Mouse (Mus musculus) forebrain, embryonic 10.5 days (tissue): ENCODE measurements around the gene Man1b1. TPM values are rescaled to one million over a fixed set of nuclear protein-coding genes. Genes with fewer than 3 reads are reported as not detected.

Source experiments
- DNase-seq: peaks from one replicate; pipeline ENCODE4 v3.0.0-alpha.2; 2017; ENCODE audit warnings: low spot score; ENCODE audit errors: extremely low spot score
- H3K27ac ChIP-seq: fragments of 300-500 bp; sonication (generic); 2 replicates; pipeline ENCODE4 v1.5.1; 2016; ENCODE audit warnings: mild to moderate bottlenecking
- H3K27me3 ChIP-seq: fragments of 300-500 bp; sonication (generic); 2 replicates; pipeline ENCODE4 v1.6.1; 2016; ENCODE audit warnings: mild to moderate bottlenecking; ENCODE audit not compliant: poor library complexity, severe bottlenecking
- H3K36me3 ChIP-seq: fragments of 300-500 bp; sonication (generic); replicated peaks from 2 replicates; pipeline ENCODE4 v1.6.1; 2016; ENCODE audit warnings: mild to moderate bottlenecking, moderate library complexity
- H3K4me1 ChIP-seq: fragments of 300-500 bp; sonication (generic); 2 replicates; pipeline ENCODE4 v1.6.1; 2016
- H3K4me3 ChIP-seq: fragments of 300-500 bp; sonication (generic); 2 replicates; pipeline ENCODE4 v1.5.1; 2016; ENCODE audit warnings: mild to moderate bottlenecking, moderate library complexity
- H3K9me3 ChIP-seq: fragments of 300-500 bp; sonication (generic); 2 replicates; pipeline ENCODE4 v1.6.1; 2016; ENCODE audit warnings: mild to moderate bottlenecking, moderate library complexity
- WGBS: fragments of 180-500 bp; shearing (Covaris S2); methylation state at CpG from one replicate; pipeline ENCODE4 v1.1.7; 2016; 5-methylcytosine and 5-hydroxymethylcytosine counted together
- polyA plus RNA-seq: library from polyadenylated mRNA; unstranded; fragments of >200 nt; fragmentation: Nextera tagmentation; extraction: Ambion mirVana; gene quantifications from 2 replicates; pipeline ENCODE4 v1.2.1, GENCODE M21; 2016

The Man1b1 gene
- 53.5 and 58.9 TPM in 2 replicates for polyA plus RNA-seq

DNA sequence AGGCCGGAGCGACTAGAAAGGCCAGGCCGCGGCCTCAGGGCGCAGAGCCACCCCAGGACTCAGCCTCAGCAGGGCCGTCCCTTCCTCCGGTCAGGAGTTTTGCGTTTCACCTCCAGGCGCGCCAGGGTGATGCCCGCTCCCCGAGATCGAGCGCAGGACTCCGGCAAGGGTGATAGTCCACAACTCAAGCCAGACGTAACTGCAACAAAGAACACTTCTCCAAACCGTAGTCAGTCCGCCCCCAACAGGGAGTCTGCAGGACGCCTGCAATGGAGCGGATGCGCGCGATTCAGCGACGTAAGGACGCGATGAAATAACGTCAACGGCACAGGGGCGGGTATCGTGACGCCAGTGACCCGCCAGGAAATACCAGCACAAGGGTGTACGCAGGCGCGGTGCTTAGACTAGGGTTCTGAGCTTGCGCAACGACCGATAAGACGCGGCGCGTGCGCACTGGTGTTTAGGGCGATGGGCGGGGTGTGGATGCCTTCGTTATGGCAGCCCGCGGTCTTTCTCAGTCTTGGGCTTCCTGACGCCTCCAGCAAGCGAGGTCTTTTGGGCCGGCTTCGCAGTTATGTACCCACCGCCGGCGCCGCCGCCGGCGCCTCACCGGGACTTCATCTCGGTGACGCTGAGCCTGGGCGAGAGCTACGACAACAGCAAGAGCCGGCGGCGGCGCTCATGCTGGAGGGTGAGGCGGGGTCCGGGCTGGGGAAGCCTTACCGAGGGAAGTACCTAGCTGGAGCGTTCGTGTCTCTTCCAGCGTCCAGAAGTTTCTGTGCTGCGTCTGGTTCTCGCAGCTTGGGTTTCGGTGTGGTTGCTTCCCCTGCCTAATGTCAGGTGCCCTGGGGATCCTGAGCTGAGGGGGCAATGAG lies at the start of gene Man1b1:
Gene Man1b1 (plus strand): TSS at position 53 of the 875 bp plus-strand sequence.
- peak; percentile 99 for DNase-seq
- Histone ChIP-seq H3K4me1 (peaks cover 21% of the 10 kb centered on the region), H3K27me3 (no peaks in the 10 kb centered on the region), H3K9me3 (no peaks in the 10 kb centered on the region), H3K36me3 (peaks cover 40% of the 10 kb centered on the region), H3K27ac (peak within 1 kb of the TSS; percentile 92), H3K4me3 (peak within 1 kb of the TSS; percentile 93)
- WGBS: under 1% methylated on average over 78 of the region's 78 CpGs

DNA sequence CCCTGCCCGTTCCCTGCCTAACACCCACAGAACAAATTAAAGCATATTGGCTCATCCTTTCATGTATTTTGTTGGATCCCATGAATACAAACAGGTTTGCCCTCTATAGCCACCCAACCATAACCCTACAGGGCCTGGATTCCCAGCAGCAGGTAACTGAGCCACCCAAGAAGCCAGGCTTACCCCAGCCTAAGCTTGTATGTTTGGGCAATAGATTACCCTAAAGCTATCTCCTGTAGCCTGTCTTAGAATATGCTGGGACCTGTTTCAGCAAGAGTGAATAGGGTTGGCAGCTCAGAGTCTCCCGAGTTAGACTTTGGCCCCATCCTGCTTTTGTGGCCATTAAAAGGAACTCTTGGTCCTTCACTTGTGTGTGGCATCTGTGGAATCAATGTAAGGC lies 46.6 kb upstream of the Man1b1 start:
- Histone ChIP-seq H3K9me3 (no peaks in the 10 kb centered on the region), H3K4me1 (peaks cover 11% of the 10 kb centered on the region), H3K27me3 (peaks cover 42% of the 10 kb centered on the region), H3K36me3 (peaks cover 60% of the 10 kb centered on the region), H3K4me3 (no peak overlapping the region), H3K27ac (no peak overlapping the region)
- 93% methylated on average over 2 of the region's 2 CpGs for WGBS
- no peak for DNase-seq

DNA sequence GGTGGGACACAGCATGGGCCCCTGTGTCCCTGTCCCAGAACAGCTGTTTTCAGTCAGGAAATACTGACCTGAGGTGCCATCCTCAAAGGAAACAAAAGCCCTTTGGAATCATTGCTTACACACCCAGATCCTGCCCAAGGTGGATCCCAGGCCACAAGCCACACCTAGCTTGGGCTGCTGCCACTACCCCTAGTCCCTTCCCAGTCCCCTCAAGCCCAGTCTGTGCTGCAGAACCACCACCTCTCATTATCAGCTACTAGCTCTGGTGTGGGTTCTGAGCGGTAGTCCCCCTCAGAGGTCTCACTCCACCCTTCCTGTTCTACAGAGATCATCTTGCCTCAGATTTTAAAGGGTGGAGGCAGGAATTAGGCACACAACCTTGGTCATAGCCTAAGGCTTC lies 45.8 kb upstream of the Man1b1 start:
- WGBS: 88% methylated on average over 1 of the region's 1 CpGs
- Histone ChIP-seq H3K9me3 (no peaks in the 10 kb centered on the region), H3K36me3 (peaks cover 52% of the 10 kb centered on the region), H3K27ac (no peak overlapping the region), H3K4me3 (no peak overlapping the region), H3K4me1 (peaks cover 18% of the 10 kb centered on the region), H3K27me3 (peaks cover 49% of the 10 kb centered on the region)
- DNase-seq: no peak

GRCm38 (mm10) chr2:25286837-25287636 lies 45.1 kb upstream of the Man1b1 start:
- Histone ChIP-seq H3K4me1 (peaks cover 25% of the 10 kb centered on the region), H3K9me3 (no peaks in the 10 kb centered on the region), H3K27ac (no peak overlapping the region)

GRCm38 (mm10) chr2:25287927-25288649 lies 44.0 kb upstream of the Man1b1 start, which contains the start of gene Tmem210:
Tmem210 (plus strand) TSS chr2:25288145.
- DNase-seq: no peak
- 90% methylated on average over 6 of the region's 6 CpGs for WGBS
- peaks cover 67% of the 10 kb centered on the region for H3K27me3 ChIP-seq
- H3K9me3 ChIP-seq: no peaks in the 10 kb centered on the region
- H3K27ac ChIP-seq: no peak within 1 kb of the TSS
- H3K36me3 ChIP-seq: peaks cover 35% of the 10 kb centered on the region
- H3K4me3 ChIP-seq: no peak within 1 kb of the TSS
- H3K4me1 ChIP-seq: peaks cover 33% of the 10 kb centered on the region

More at GRCm38 (mm10) chr2:25286837-25287636, 45.1 kb upstream of the Man1b1 start:
- DNase-seq: no peak
- WGBS: 66% methylated on average over 7 of the region's 7 CpGs
- Histone ChIP-seq H3K27me3 (peaks cover 56% of the 10 kb centered on the region), H3K4me3 (no peak overlapping the region), H3K36me3 (peaks cover 45% of the 10 kb centered on the region)

GRCm38 (mm10) chr2:25288734-25289345 lies 43.3 kb upstream of the Man1b1 start:
- Histone ChIP-seq H3K27ac (no peak overlapping the region), H3K4me3 (no peak overlapping the region), H3K27me3 (peaks cover 74% of the 10 kb centered on the region), H3K36me3 (peaks cover 27% of the 10 kb centered on the region), H3K4me1 (peaks cover 33% of the 10 kb centered on the region), H3K9me3 (no peaks in the 10 kb centered on the region)
- DNase-seq: no peak
- WGBS: 84% methylated on average over 7 of the region's 7 CpGs

- H3K36me3 ChIP-seq: peaks cover 19% of the 10 kb centered on the region
- peaks cover 33% of the 10 kb centered on the region for H3K4me1 ChIP-seq
- peaks cover 82% of the 10 kb centered on the region for H3K27me3 ChIP-seq
- H3K27ac ChIP-seq: no peak within 1 kb of the TSS
- H3K9me3 ChIP-seq: no peaks in the 10 kb centered on the region
- peak within 1 kb of the TSS; percentile 25; the same call in 1 of the 2 replicates for H3K4me3 ChIP-seq
- no peak for DNase-seq
- WGBS: 9% methylated on average over 11 of the region's 11 CpGs
Observed at GRCm38 (mm10) chr2:25289651-25290050, 42.5 kb upstream of the Man1b1 start, which contains the start of gene Lrrc26. Lrrc26 (plus strand) TSS chr2:25289915.

- Histone ChIP-seq H3K27ac (no peak overlapping the region), H3K27me3 (peaks cover 86% of the 10 kb centered on the region), H3K9me3 (no peaks in the 10 kb centered on the region), H3K36me3 (peaks cover 13% of the 10 kb centered on the region), H3K4me3 (peak overlapping the region; percentile 25; the same call in 1 of the 2 replicates), H3K4me1 (peaks cover 33% of the 10 kb centered on the region)
- DNase-seq: no peak
- WGBS: 2% methylated on average over 54 of the region's 54 CpGs
Observed at GRCm38 (mm10) chr2:25290101-25290815, 41.9 kb upstream of the Man1b1 start.

DNA sequence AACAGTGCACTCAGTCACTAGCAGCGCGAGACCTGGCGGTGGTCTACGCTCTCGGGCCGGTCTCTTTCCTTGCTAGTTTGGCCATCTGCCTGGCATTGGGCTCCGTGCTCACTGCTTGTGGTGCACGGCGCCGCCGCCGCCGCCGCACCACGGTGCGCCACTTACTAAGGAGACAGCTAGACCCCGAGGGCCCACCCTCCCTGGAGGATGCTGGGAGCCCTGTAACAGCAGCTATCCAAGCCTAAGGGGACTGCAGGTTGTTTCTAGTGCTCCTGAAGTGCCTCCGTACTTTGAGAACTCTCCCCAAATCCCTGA lies 41.4 kb upstream of the Man1b1 start:
- Histone ChIP-seq H3K36me3 (peaks cover 8% of the 10 kb centered on the region), H3K4me3 (peak overlapping the region; percentile 25; the same call in 1 of the 2 replicates), H3K27me3 (peaks cover 91% of the 10 kb centered on the region), H3K27ac (no peak overlapping the region), H3K9me3 (no peaks in the 10 kb centered on the region), H3K4me1 (peaks cover 33% of the 10 kb centered on the region)
- no peak for DNase-seq
- under 1% methylated on average over 18 of the region's 18 CpGs for WGBS

DNA sequence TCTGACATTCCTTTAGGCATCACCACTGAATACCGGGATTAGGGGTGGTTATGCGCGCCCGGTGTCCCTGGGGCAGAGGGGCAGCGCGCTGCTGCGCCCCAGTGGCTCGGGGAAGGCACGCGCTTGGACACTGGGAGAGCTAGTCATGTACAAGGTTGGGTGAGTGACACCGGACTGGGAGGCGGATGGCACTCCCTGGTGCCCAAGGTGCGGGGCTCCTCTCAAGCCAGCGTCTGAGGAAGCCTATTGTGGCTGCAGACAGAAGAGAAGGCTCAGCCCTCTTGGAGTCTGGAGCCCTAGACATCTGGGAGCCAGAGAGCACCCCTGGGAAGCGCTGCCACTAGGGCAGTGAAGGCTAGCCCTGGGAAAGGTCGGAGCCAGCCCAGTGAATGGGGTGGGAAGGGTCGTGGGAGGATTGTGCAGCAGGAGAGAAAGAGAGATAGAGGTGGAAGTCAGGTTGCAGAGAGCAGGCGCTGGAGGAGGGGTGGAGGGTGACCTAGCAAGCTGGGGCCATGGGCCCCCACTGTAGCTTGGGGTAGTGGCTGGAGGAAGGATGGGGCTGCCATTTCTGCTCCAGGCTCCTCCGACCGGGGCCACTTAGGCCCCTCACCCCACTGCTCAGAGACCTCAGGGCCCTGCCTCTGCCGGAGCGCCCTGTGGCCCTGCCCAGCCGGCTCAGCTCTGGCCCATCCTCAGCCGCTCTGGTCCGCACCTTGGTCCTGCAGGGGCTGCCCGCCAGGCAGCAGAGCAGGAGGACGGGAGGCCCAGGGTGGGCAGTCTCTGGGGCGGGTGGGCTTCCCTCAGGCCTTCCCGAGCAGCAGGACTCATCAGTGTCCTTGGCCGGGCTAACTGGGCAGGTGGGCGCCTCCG lies 40.7 kb upstream of the Man1b1 start:
- Histone ChIP-seq H3K36me3 (peaks cover 1% of the 10 kb centered on the region), H3K4me3 (peak overlapping the region; percentile 42), H3K4me1 (peaks cover 33% of the 10 kb centered on the region), H3K9me3 (no peaks in the 10 kb centered on the region), H3K27ac (no peak overlapping the region), H3K27me3 (peaks cover 96% of the 10 kb centered on the region)
- DNase-seq: no peak
- 5% methylated on average over 32 of the region's 32 CpGs for WGBS

DNA sequence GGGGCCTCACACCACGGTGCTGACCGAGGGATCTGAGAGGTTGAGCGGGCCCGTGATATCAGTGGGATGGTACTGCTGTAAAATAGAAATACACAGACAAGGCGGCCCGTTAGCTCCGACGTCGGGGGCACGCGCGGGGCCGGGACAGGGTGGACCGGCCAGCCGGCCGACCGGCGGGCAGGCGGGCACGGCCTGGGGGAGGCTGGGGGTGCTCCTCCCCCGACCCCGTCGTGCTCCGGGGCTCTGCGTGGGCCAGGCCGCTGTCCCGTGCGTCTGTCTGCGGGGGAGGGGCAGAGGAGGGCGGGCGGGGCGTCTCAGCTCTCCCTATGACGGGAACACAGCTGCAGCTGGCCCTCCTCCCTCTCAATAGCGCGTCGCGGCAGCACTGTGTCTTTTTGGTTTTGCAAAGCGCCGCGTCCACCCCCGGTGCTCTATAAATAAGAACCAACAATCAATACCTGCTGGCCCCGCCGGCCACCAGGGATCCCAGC lies 40.0 kb upstream of the Man1b1 start:
- DNase-seq: no peak
- peak overlapping the region; percentile 42 for H3K4me3 ChIP-seq
- peaks cover 96% of the 10 kb centered on the region for H3K27me3 ChIP-seq
- H3K9me3 ChIP-seq: no peaks in the 10 kb centered on the region
- peaks cover 33% of the 10 kb centered on the region for H3K4me1 ChIP-seq
- H3K27ac ChIP-seq: no peak overlapping the region
- no peaks in the 10 kb centered on the region for H3K36me3 ChIP-seq
- WGBS: 5% methylated on average over 43 of the region's 43 CpGs
